Mouse (Mus musculus) urinary bladder, postnatal 10 days (tissue): ENCODE data around the gene Actr1b.
"Not testable (repeated sequence)": the region's sequence is repeated elsewhere in the genome, so short reads cannot be mapped to it uniquely, and the experiment has no call there.

ENCODE experiments used
- DNase-seq: peaks from one replicate; pipeline ENCODE4 v3.0.0; 2022; ENCODE audit warnings: low spot score

Actr1b gene

DNA sequence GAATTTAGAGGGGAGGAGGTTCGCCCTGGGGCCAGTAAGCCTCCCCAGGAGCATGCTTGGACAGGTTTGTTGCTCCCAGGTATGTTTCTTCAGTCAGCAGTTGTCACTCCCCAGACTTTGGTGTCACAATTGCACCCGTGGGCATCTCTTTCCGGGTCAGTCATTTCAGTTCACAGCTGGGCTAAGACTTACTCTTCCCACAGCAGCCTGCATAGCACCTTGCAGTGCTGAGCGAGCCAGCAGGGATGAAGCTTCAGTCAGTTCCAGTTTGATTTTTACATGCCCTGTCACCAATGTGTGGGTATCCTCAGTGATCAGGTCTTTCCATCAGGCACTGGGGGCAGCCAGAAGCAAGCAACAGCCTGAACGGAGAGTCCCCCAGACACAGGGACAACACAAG is 17.2 kb downstream of the Actr1b start:
- DNase-seq = no peak

DNA sequence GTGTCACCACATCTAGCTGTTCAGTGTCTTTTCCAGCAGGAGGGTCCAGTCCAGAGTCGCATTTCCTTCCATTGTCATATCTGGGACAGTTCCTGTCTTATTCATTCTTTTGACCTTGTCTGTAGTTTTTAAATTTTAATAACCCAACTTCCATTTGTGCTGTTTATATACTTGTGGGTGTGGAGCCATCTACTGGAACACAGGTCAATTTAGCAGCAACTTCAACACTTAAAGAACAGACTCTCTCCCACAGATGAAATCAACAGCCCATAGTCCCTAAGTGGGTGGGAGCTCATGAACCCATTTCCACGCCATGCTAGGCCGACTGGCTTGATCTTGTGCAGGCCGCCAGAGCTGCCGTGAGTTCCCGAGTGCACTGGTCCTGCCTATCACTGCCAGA is 17.8 kb downstream of the Actr1b start:
- DNase-seq = no peak

- no peak for DNase-seq
These were observed 19.4 kb downstream of the Actr1b start for GRCm38 (mm10) chr1:36694871-36695270.

DNA sequence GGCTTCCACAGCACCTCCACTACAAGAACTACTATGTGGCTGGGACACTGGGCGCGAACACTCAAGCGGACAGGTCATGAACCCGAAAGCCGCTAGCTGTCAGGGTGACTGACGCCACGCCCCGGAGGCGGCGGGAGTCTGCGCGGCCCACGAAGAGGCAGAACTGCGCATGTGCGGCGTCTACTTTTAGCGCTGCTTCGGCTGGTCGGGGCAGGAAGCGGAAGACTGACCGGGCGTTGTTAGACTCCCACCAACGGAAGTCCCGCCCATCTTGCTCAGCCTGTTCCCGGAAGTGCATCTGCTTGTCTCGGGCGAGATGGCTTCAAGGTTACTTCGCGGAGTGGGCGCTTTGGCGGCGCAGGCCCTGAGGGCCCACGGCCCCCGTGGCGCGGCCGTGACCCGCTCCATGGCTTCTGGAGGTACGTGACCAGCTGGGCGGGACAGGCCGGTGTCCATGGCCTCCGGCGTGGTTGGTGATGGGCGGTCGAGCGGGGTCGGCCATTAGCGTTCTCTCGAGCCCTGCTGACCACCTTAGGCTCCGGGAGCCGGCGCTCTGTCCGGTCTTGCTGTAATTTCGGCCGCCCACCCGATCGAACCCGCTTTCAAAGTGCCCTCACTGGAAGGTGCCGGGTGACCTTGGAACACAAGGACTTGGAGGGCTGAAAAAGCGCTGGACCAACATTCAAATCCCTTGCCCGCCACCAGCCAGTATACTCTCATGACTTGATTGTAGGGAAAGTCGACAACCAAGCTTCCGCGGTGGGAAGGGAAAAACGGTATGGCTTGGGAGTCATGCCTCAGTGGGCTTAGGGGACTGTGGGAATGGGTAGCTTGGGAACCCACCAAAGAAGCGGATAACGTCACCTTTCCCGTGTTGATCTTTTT is 22.7 kb downstream of the Actr1b start, which contains the start of gene Cox5b:
TSS of gene Cox5b (plus strand) at position 179 of the 885 bp plus-strand sequence.
- DNase-seq = peak; percentile 88

GRCm38 (mm10) chr1:36690671-36691235 is 23.5 kb downstream of the Actr1b start:
- no peak for DNase-seq

DNA sequence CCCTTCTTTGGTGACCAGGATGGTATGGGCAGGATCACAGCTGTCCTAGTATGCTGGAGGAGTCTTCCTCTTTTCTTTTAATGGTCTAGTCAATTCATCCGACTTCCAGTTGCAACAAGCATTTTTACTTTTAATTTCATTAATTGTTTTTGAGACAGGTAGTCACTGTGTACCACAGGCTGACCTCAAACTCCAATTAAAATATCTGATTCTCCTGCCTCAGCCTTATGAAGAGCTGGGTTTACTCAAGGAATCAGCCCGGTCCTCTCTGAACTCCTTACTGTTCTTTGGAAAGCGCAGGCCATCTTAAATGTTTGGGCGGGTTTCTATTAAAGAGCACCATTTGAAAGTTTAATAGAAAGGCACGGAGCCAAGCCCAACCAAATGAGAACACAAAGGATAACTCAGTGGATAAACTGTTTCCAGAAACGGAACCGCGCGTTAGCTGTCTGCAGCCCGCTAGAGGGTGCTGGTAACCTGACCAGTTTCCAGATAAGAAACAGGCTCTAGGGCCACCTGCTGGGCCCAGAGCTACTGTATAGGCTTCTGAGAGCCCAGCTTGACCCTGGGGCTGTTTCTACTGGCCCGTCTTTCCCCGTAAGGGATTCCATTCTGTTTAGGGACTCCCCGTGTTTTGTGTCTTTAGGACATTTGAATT is 30.3 kb downstream of the Actr1b start:
- DNase-seq = peak; percentile 42

DNA sequence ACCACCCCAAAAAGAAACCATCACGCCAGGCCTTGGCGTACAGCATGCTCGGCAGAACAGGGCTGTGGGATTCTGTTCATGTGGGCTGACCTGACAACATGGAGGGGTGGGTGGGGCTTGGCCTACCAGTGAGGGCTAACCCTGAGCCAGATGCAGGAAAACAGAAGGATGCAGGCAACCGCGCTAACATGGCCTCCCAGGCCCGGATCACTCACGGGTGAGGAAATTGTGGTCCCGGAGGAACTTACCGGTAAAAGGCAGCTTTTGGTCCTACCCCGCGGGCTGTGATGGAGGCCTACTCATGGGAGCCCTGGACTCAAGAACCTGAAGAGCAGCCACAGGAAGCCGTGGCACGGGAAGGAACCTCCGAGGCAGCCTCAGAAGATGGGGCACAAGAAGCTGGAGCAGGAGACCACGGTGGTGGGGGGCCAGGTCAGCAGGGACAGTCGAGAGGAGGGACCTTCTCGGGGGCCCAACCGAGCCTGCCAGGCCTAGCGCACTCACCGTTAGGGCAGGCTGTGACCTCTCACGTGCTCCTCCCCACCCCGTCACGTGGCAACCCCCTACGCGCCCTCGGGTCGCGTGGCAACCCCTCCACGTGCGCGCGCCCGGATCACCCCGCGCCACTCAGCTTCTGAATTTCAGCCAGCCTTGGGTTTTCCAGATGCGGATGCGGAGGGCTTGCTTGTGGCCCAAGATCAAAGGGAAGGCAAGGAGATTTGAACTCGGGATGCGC is 31.4 kb downstream of the Actr1b start, which contains the start of gene Fam178b:
TSS of gene Fam178b (minus strand) at position 564 of the 736 bp plus-strand sequence.
- DNase-seq = no peak

DNA sequence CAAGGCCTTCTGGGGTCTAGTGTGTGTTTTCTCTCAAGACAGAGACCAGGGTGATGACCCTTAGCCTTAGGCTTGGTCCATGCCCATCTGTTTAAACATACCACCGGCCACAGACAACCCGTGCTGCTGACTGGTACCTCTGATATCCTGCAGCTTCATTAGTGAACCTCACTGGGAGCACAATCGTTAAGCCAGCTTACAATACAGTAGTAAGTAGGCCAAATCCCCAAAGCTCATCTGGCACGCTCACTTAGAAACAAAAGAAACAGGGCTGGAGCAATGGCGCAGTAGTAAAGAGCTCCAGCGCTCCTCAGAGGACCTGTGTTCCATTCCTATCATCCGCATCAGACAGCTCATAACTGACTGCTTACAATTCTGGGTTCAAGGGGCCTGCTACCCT is 33.3 kb downstream of the Actr1b start:
- DNase-seq = no peak

DNA sequence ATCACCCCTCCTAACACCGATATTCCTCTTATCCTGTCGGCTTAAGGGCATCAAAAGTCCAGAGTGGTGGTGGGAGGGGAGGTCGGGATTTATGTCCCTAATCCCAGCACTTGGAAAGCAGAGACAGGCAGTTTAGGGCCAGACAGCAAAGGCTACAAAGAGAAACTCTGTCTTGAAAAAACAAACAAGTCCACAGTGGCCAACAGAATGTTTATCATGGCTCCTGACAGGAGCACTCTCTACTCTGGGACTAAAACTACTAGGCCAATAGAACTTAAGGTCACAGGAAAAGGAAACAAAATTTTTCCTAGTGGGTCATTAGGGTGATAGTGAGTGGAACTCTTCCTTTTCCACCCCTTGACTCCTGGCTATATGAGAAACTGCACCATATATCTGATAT is 39.3 kb downstream of the Actr1b start:
- no peak for DNase-seq

GRCm38 (mm10) chr1:36672648-36673350 is 41.4 kb downstream of the Actr1b start:
- no peak for DNase-seq

DNA sequence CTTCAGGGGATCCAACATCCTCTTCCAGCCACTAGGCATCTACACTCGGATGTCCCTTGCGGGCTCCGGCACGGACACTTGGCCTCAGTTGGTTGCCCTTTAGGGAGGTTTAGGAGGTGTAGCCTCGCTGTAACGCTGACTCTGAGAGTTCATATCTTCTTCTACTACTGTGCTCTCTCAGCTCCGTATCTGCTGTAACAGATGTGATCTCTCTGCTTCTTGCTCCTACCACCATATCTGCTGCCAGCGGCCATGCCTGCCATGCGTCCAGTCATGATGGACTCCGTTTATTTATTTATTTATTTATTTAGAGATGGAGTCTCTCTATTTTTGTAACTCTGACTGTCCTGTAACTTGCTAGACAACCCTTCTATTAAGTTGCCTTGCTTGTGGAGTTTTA is 43.0 kb downstream of the Actr1b start:
- no peak for DNase-seq

- no peak for DNase-seq
These were observed 44.0 kb downstream of the Actr1b start for GRCm38 (mm10) chr1:36670256-36670655.

DNA sequence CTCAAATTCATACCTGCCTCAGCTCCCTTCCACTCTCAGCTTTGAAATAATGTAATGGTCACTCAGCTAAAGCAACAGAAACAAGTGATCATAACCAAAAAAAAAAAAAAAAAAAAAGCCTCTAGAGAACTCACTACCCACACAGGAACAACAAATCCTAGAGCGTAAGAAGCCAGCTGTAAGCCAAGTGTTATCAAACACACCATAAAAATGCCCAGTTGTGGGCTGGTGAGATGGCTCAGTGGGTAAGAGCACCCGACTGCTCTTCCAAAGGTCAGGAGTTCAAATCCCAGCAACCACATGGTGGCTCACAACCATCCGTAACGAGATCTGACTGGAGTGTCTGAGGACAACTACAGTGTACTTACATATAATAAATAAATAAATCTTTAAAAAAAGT is 46.2 kb downstream of the Actr1b start:
- DNase-seq = not testable (repeated sequence)

DNA sequence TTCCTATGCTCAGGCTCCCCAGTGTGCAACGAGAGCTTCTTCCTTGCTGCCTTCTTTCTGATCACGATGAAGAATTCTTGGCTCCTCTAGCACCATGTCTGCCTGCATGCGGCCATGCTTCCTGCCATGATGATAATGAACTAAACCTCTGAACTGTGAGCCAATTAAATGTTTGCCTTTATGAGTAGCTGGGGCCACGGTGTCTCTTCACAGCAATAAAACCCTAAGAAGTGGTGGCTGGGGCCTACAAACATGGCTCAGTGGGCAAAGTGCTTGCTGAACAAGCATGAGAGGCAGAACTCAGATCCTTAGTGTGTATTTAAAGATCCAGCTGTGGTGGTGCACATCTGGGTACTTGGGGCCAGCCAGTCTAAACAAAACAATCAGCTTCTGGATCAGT is 48.3 kb downstream of the Actr1b start:
- no peak for DNase-seq

DNA sequence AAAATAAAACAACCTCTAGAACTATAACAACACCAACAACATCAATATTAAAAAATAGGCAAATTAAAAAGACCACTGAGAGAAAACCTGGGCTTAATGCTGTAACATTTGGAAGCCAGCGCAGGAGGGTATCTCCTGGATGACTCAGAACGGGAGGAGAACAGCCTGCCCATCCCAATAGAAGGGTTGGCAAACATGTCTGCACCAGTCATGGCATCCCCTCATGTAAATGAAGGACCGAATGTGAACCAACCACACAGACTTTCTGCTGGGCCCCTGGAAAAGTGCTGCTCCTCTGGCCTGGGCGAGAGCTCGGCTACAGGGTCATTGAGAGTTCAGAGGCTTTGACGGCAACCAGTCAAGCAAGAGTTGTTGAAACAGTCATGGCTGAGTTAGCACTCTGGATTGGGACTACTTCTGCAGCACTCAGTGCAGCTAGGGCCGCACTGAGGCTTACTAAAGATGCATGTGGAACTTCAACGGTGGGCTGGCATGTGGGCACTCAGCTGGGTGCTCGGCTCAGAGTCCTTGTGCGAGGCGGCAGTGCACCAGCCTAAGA is 49.0 kb downstream of the Actr1b start:
- DNase-seq = no peak

GRCm38 (mm10) chr1:36664457-36664856 is 49.8 kb downstream of the Actr1b start:
- DNase-seq = no peak

DNA sequence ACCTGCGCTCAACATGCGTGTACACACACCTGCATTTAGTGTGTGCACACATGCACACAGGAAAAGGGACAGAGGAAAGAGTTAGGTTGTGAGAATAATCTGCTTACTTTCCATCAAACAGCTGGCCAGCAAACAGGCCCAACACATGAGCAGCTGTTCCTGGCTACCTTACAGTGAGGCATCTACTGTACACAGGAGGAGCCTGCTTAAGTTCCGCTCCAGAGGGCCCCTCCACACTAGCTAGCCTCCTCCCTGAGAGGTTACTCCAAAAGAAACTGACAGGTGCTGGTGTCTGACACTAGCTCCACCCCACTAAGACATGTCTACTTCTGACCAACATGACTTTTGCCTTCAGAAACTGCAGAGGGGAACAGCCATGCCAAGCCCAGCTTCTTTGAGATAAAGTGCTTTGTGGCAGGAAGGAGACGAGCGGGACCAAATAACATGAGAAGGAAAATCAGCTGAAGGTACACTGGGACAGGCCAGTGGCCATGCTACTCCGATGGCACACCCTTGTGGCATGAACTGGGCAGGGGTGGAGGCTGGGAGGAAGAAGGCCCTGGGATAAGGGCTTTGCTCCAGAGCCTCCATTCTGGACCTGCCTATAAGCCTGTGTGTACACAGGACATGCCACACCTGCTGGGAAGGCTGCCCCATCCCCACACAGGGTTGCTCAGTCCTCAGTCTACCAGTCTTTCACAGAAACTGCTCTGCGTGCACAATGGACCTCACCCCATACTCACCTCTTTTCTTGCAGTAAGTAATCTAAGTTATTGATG is 55.4 kb downstream of the Actr1b start:
- DNase-seq = no peak

GRCm38 (mm10) chr1:36657658-36658415 is 56.4 kb downstream of the Actr1b start:
- DNase-seq = no peak

DNA sequence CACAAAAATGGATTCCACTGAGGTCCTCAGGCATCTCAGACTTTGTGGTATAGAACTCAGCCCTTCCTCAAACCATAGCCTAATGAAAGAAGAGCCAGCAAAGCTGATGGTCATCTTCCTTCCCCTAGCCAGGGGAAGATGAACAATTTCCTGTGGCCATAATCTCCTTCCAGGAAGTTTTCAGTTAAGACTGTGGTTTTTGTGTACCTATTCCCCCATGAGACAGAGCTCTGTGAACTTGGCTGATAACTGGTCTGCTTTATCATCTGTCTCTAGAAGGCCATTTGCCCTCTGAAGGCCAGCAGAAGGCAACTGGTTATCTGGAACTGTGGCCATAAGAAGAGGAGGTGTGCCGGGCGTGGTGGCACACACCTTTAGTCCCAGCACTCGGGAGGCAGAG is 58.0 kb downstream of the Actr1b start:
- no peak for DNase-seq

GRCm38 (mm10) chr1:36655039-36655438 is 59.2 kb downstream of the Actr1b start:
- DNase-seq = no peak
